Mouse (Mus musculus): ENCODE results near the gene Vps13d. TPM values are rescaled to one million over a fixed set of nuclear protein-coding genes. Genes with fewer than 3 reads are reported as not detected.

The Vps13d gene
- polyA plus RNA-seq, 1 experiment from 2014 or later: 8.8 TPM

- WGBS: 31% methylated on average over 9 of the region's 9 CpGs
- no peak overlapping the region for H3K4me2 ChIP-seq (replicated peaks)
- no peak overlapping the region for H3K4me3 ChIP-seq (replicated peaks)
- H3K4me1 ChIP-seq: peaks cover 16% of the 10 kb centered on the region
- peak overlapping the region; percentile 49; the same call in 1 of the 2 replicates for H3K27ac ChIP-seq (replicated peaks)
- H3K9ac ChIP-seq: no peak overlapping the region
- no peaks in the 10 kb centered on the region for H3K9me3 ChIP-seq (replicated peaks)
- H3K27me3 ChIP-seq: no peaks in the 10 kb centered on the region
- peak; percentile 48 for ATAC-seq (ENCODE audit: insufficient number of reproducible peaks, low FRiP score, low TSS enrichment, low read depth)
- no peaks in the 10 kb centered on the region for H3K36me3 ChIP-seq
Measured at GRCm38 (mm10) chr4:144949441-144950326, 245.1 kb downstream of the Vps13d start.

- Histone ChIP-seq H3K4me1 (peaks cover 16% of the 10 kb centered on the region), H3K4me3 (replicated peaks) (no peak overlapping the region), H3K27me3 (no peaks in the 10 kb centered on the region), H3K27ac (replicated peaks) (no peak overlapping the region), H3K36me3 (no peaks in the 10 kb centered on the region), H3K9ac (no peak overlapping the region), H3K4me2 (replicated peaks) (no peak overlapping the region), H3K9me3 (replicated peaks) (no peaks in the 10 kb centered on the region)
- WGBS: 56% methylated on average over 6 of the region's 6 CpGs
- no peak for ATAC-seq (ENCODE audit: insufficient number of reproducible peaks, low FRiP score, low TSS enrichment, low read depth)
Measured at GRCm38 (mm10) chr4:144947738-144948390, 246.9 kb downstream of the Vps13d start.

GRCm38 (mm10) chr4:144943273-144943672 is 251.5 kb downstream of the Vps13d start:
- WGBS: 78% methylated on average over 5 of the region's 5 CpGs
- H3K9me3 ChIP-seq (replicated peaks): no peaks in the 10 kb centered on the region
- H3K27me3 ChIP-seq: no peaks in the 10 kb centered on the region
- ATAC-seq (ENCODE audit: insufficient number of reproducible peaks, low FRiP score, low TSS enrichment, low read depth): no peak
- H3K4me3 ChIP-seq (replicated peaks): no peak overlapping the region
- H3K36me3 ChIP-seq: no peaks in the 10 kb centered on the region
- H3K4me1 ChIP-seq: 0 out of 2 replicates have a peak, but pooled peaks cover 3% of the 10 kb centered on the region
- no peak overlapping the region for H3K27ac ChIP-seq (replicated peaks)
- no peak overlapping the region for H3K4me2 ChIP-seq (replicated peaks)
- H3K9ac ChIP-seq: no peak overlapping the region

GRCm38 (mm10) chr4:144942433-144942832 is 252.4 kb downstream of the Vps13d start:
- Histone ChIP-seq H3K27me3 (no peaks in the 10 kb centered on the region), H3K9me3 (replicated peaks) (no peaks in the 10 kb centered on the region), H3K4me3 (replicated peaks) (no peak overlapping the region), H3K4me2 (replicated peaks) (no peak overlapping the region), H3K4me1 (0 out of 2 replicates have a peak, but pooled peaks cover under 1% of the 10 kb centered on the region), H3K36me3 (no peaks in the 10 kb centered on the region), H3K27ac (replicated peaks) (no peak overlapping the region), H3K9ac (no peak overlapping the region)
- no peak for ATAC-seq (ENCODE audit: insufficient number of reproducible peaks, low FRiP score, low TSS enrichment, low read depth)
- 86% methylated on average over 3 of the region's 3 CpGs for WGBS

GRCm38 (mm10) chr4:144940796-144941462 is 253.9 kb downstream of the Vps13d start:
- no peak overlapping the region for H3K27ac ChIP-seq (replicated peaks)
- no peaks in the 10 kb centered on the region for H3K4me1 ChIP-seq
- no peaks in the 10 kb centered on the region for H3K9me3 ChIP-seq (replicated peaks)
- no peaks in the 10 kb centered on the region for H3K36me3 ChIP-seq
- 75% methylated on average over 13 of the region's 13 CpGs for WGBS
- H3K27me3 ChIP-seq: no peaks in the 10 kb centered on the region
- H3K4me2 ChIP-seq (replicated peaks): no peak overlapping the region
- no peak overlapping the region for H3K9ac ChIP-seq
- no peak overlapping the region for H3K4me3 ChIP-seq (replicated peaks)
- ATAC-seq (ENCODE audit: insufficient number of reproducible peaks, low FRiP score, low TSS enrichment, low read depth): no peak

GRCm38 (mm10) chr4:144939847-144940411 is 254.9 kb downstream of the Vps13d start:
- no peak for ATAC-seq (ENCODE audit: insufficient number of reproducible peaks, low FRiP score, low TSS enrichment, low read depth)
- no peaks in the 10 kb centered on the region for H3K36me3 ChIP-seq
- H3K27me3 ChIP-seq: no peaks in the 10 kb centered on the region
- H3K9me3 ChIP-seq (replicated peaks): no peaks in the 10 kb centered on the region
- no peak overlapping the region for H3K9ac ChIP-seq
- no peak overlapping the region for H3K4me3 ChIP-seq (replicated peaks)
- H3K4me1 ChIP-seq: no peaks in the 10 kb centered on the region
- WGBS: 68% methylated on average over 4 of the region's 4 CpGs
- no peak overlapping the region for H3K4me2 ChIP-seq (replicated peaks)
- H3K27ac ChIP-seq (replicated peaks): no peak overlapping the region

- 84% methylated on average over 3 of the region's 3 CpGs for WGBS
- Histone ChIP-seq H3K4me2 (replicated peaks) (no peak overlapping the region), H3K36me3 (no peaks in the 10 kb centered on the region), H3K27me3 (no peaks in the 10 kb centered on the region), H3K27ac (replicated peaks) (no peak overlapping the region), H3K9me3 (replicated peaks) (no peaks in the 10 kb centered on the region), H3K4me1 (no peaks in the 10 kb centered on the region), H3K9ac (no peak overlapping the region), H3K4me3 (replicated peaks) (no peak overlapping the region)
- ATAC-seq (ENCODE audit: insufficient number of reproducible peaks, low FRiP score, low TSS enrichment, low read depth): no peak
Measured at GRCm38 (mm10) chr4:144936563-144937154, 258.1 kb downstream of the Vps13d start.

- Histone ChIP-seq H3K36me3 (no peaks in the 10 kb centered on the region), H3K9ac (no peak overlapping the region), H3K9me3 (replicated peaks) (no peaks in the 10 kb centered on the region), H3K4me3 (replicated peaks) (no peak overlapping the region), H3K27me3 (no peaks in the 10 kb centered on the region), H3K4me1 (peaks cover 16% of the 10 kb centered on the region), H3K4me2 (replicated peaks) (no peak overlapping the region), H3K27ac (replicated peaks) (no peak overlapping the region)
- ATAC-seq (ENCODE audit: insufficient number of reproducible peaks, low FRiP score, low TSS enrichment, low read depth): no peak
- 3% methylated on average over 1 of the region's 1 CpGs for WGBS
Measured at GRCm38 (mm10) chr4:144934501-144934900, 260.3 kb downstream of the Vps13d start.

GRCm38 (mm10) chr4:144931167-144931566 is 263.6 kb downstream of the Vps13d start:
- H3K4me3 ChIP-seq (replicated peaks): no peak overlapping the region
- no peak for ATAC-seq (ENCODE audit: insufficient number of reproducible peaks, low FRiP score, low TSS enrichment, low read depth)
- peak overlapping the region; percentile 80 for H3K27ac ChIP-seq (replicated peaks)
- H3K9ac ChIP-seq: no peak overlapping the region
- peaks cover 26% of the 10 kb centered on the region for H3K4me1 ChIP-seq
- H3K27me3 ChIP-seq: no peaks in the 10 kb centered on the region
- H3K9me3 ChIP-seq (replicated peaks): no peaks in the 10 kb centered on the region
- H3K36me3 ChIP-seq: peaks cover 17% of the 10 kb centered on the region; the same call in 1 of the 2 replicates
- no peak overlapping the region for H3K4me2 ChIP-seq (replicated peaks)
- 93% methylated on average over 7 of the region's 7 CpGs for WGBS

- peak overlapping the region; percentile 80 for H3K27ac ChIP-seq (replicated peaks)
- peak; percentile 81 for ATAC-seq (ENCODE audit: insufficient number of reproducible peaks, low FRiP score, low TSS enrichment, low read depth)
- H3K4me2 ChIP-seq (replicated peaks): no peak overlapping the region
- peaks cover 17% of the 10 kb centered on the region; the same call in 1 of the 2 replicates for H3K36me3 ChIP-seq
- no peak overlapping the region for H3K9ac ChIP-seq
- no peaks in the 10 kb centered on the region for H3K27me3 ChIP-seq
- no peaks in the 10 kb centered on the region for H3K9me3 ChIP-seq (replicated peaks)
- peaks cover 26% of the 10 kb centered on the region for H3K4me1 ChIP-seq
- H3K4me3 ChIP-seq (replicated peaks): no peak overlapping the region
- 11% methylated on average over 10 of the region's 10 CpGs for WGBS
Measured at GRCm38 (mm10) chr4:144930366-144930765, 264.4 kb downstream of the Vps13d start.
